Mouse (Mus musculus): ENCODE measurements around the gene Slx4. TPM values are rescaled to one million over a fixed set of nuclear protein-coding genes. Genes with fewer than 3 reads are reported as not detected.

Slx4 gene
- polyA plus RNA-seq, 1 experiment, result 71.8 TPM

- H3K27me3 ChIP-seq (ENCODE audit: control insufficient read depth, insufficient read depth, low read length), result no peaks in the 10 kb centered on the region
- no peak for DNase-seq
- H3K4me1 ChIP-seq (replicated peaks; ENCODE audit: control insufficient read depth, insufficient read depth, low read length), result no peaks in the 10 kb centered on the region
- no peak overlapping the region for H3K27ac ChIP-seq (ENCODE audit: control insufficient read depth, insufficient read depth, low read length)
- H3K4me3 ChIP-seq (ENCODE audit: control insufficient read depth, insufficient read depth, low read length), result no peak overlapping the region
- 98% methylated on average over 7 of the region's 7 CpGs for WGBS
- peaks cover 34% of the 10 kb centered on the region for H3K36me3 ChIP-seq (ENCODE audit: control insufficient read depth, insufficient read depth, low read length)
- TF ChIP-seq POLR2A (IDR thresholded peaks at IDR 0.05; ENCODE audit: control insufficient read depth, extremely low read depth, insufficient read depth, low read length, poor library complexity) (no peak), CTCF (IDR thresholded peaks at IDR 0.05; ENCODE audit: borderline replicate concordance, control insufficient read depth, extremely low read depth, insufficient read depth, low read length, poor library complexity) (no peak)
Observed at GRCm38 (mm10) chr16:4037690-4038089, 34.1 kb upstream of the Slx4 start.

- Histone ChIP-seq H3K36me3 (ENCODE audit: control insufficient read depth, insufficient read depth, low read length) (peaks cover 31% of the 10 kb centered on the region), H3K4me3 (ENCODE audit: control insufficient read depth, insufficient read depth, low read length) (no peak within 1 kb of the TSS), H3K4me1 (replicated peaks; ENCODE audit: control insufficient read depth, insufficient read depth, low read length) (no peaks in the 10 kb centered on the region), H3K27me3 (ENCODE audit: control insufficient read depth, insufficient read depth, low read length) (no peaks in the 10 kb centered on the region), H3K27ac (ENCODE audit: control insufficient read depth, insufficient read depth, low read length) (no peak within 1 kb of the TSS)
- TF ChIP-seq CTCF (IDR thresholded peaks at IDR 0.05; ENCODE audit: borderline replicate concordance, control insufficient read depth, extremely low read depth, insufficient read depth, low read length, poor library complexity) (no peak), POLR2A (IDR thresholded peaks at IDR 0.05; ENCODE audit: control insufficient read depth, extremely low read depth, insufficient read depth, low read length, poor library complexity) (no peak)
- 95% methylated on average over 5 of the region's 5 CpGs for WGBS
- DNase-seq, result no peak
Observed at GRCm38 (mm10) chr16:4036807-4037206, 33.2 kb upstream of the Slx4 start, which contains the start of gene Dnase1. Dnase1 (plus strand) TSS chr16:4036942.

- DNase-seq, result no peak
- WGBS, result 93% methylated on average over 2 of the region's 2 CpGs
- no peaks in the 10 kb centered on the region for H3K27me3 ChIP-seq (ENCODE audit: control insufficient read depth, insufficient read depth, low read length)
- peaks cover 23% of the 10 kb centered on the region for H3K36me3 ChIP-seq (ENCODE audit: control insufficient read depth, insufficient read depth, low read length)
- no peak overlapping the region for H3K27ac ChIP-seq (ENCODE audit: control insufficient read depth, insufficient read depth, low read length)
- TF ChIP-seq CTCF (IDR thresholded peaks at IDR 0.05; ENCODE audit: borderline replicate concordance, control insufficient read depth, extremely low read depth, insufficient read depth, low read length, poor library complexity) (no peak), POLR2A (IDR thresholded peaks at IDR 0.05; ENCODE audit: control insufficient read depth, extremely low read depth, insufficient read depth, low read length, poor library complexity) (no peak)
- no peak overlapping the region for H3K4me3 ChIP-seq (ENCODE audit: control insufficient read depth, insufficient read depth, low read length)
- H3K4me1 ChIP-seq (replicated peaks; ENCODE audit: control insufficient read depth, insufficient read depth, low read length), result no peaks in the 10 kb centered on the region
Observed at GRCm38 (mm10) chr16:4035575-4035974, 32.0 kb upstream of the Slx4 start.

- H3K27me3 ChIP-seq (ENCODE audit: control insufficient read depth, insufficient read depth, low read length), result no peaks in the 10 kb centered on the region
- TF ChIP-seq CTCF (IDR thresholded peaks at IDR 0.05; ENCODE audit: borderline replicate concordance, control insufficient read depth, extremely low read depth, insufficient read depth, low read length, poor library complexity) (no peak), POLR2A (IDR thresholded peaks at IDR 0.05; ENCODE audit: control insufficient read depth, extremely low read depth, insufficient read depth, low read length, poor library complexity) (no peak)
- no peaks in the 10 kb centered on the region for H3K4me1 ChIP-seq (replicated peaks; ENCODE audit: control insufficient read depth, insufficient read depth, low read length)
- 93% methylated on average over 3 of the region's 3 CpGs for WGBS
- H3K4me3 ChIP-seq (ENCODE audit: control insufficient read depth, insufficient read depth, low read length), result no peak overlapping the region
- peaks cover 14% of the 10 kb centered on the region for H3K36me3 ChIP-seq (ENCODE audit: control insufficient read depth, insufficient read depth, low read length)
- DNase-seq, result no peak
- H3K27ac ChIP-seq (ENCODE audit: control insufficient read depth, insufficient read depth, low read length), result no peak overlapping the region
Observed at GRCm38 (mm10) chr16:4034476-4034875, 30.9 kb upstream of the Slx4 start.

- H3K4me3 ChIP-seq (ENCODE audit: control insufficient read depth, insufficient read depth, low read length), result no peak overlapping the region
- WGBS, result 91% methylated on average over 5 of the region's 5 CpGs
- H3K4me1 ChIP-seq (replicated peaks; ENCODE audit: control insufficient read depth, insufficient read depth, low read length), result no peaks in the 10 kb centered on the region
- no peaks in the 10 kb centered on the region for H3K27me3 ChIP-seq (ENCODE audit: control insufficient read depth, insufficient read depth, low read length)
- no peak for DNase-seq
- no peak for TF ChIP-seq POLR2A (IDR thresholded peaks at IDR 0.05; ENCODE audit: control insufficient read depth, extremely low read depth, insufficient read depth, low read length, poor library complexity)
- no peak overlapping the region for H3K27ac ChIP-seq (ENCODE audit: control insufficient read depth, insufficient read depth, low read length)
- peaks cover 9% of the 10 kb centered on the region for H3K36me3 ChIP-seq (ENCODE audit: control insufficient read depth, insufficient read depth, low read length)
Observed at GRCm38 (mm10) chr16:4033971-4034370, 30.4 kb upstream of the Slx4 start.

- no peak for DNase-seq
- WGBS, result 90% methylated on average over 6 of the region's 6 CpGs
- TF ChIP-seq POLR2A (IDR thresholded peaks at IDR 0.05; ENCODE audit: control insufficient read depth, extremely low read depth, insufficient read depth, low read length, poor library complexity) (no peak), CTCF (IDR thresholded peaks at IDR 0.05; ENCODE audit: borderline replicate concordance, control insufficient read depth, extremely low read depth, insufficient read depth, low read length, poor library complexity) (no peak)
- Histone ChIP-seq H3K27me3 (ENCODE audit: control insufficient read depth, insufficient read depth, low read length) (no peaks in the 10 kb centered on the region), H3K36me3 (ENCODE audit: control insufficient read depth, insufficient read depth, low read length) (no peaks in the 10 kb centered on the region), H3K27ac (ENCODE audit: control insufficient read depth, insufficient read depth, low read length) (no peak overlapping the region), H3K4me1 (replicated peaks; ENCODE audit: control insufficient read depth, insufficient read depth, low read length) (no peaks in the 10 kb centered on the region), H3K4me3 (ENCODE audit: control insufficient read depth, insufficient read depth, low read length) (no peak overlapping the region)
Observed at GRCm38 (mm10) chr16:4032341-4032748, 28.8 kb upstream of the Slx4 start.

Data from thymus, adult 2 months (tissue).